Mouse (Mus musculus) hindbrain, postnatal 0 days (tissue): Measurements from ENCODE around the gene Col6a5. TPM values are rescaled to one million over a fixed set of nuclear protein-coding genes. Genes with fewer than 3 reads are reported as not detected.

Experiments used
- ATAC-seq: fragments of 200-750 bp; cut with Nextera tagmentation; 2 replicates; pipeline ENCODE4 v1.8.0; 2017; ENCODE audit warnings: mild to moderate bottlenecking, moderate TSS enrichment, moderate library complexity
- DNase-seq: peaks from one replicate; pipeline ENCODE4 v3.0.0-alpha.2; 2015; ENCODE audit warnings: low spot score
- H3K27ac ChIP-seq: fragments of 300-500 bp; sonication (generic); 2 replicates; pipeline ENCODE4 v1.5.1; 2014; ENCODE audit warnings: mild to moderate bottlenecking
- H3K27me3 ChIP-seq: fragments of 300-500 bp; sonication (generic); 2 replicates; pipeline ENCODE4 v1.6.1; 2014; ENCODE audit warnings: low read length, mixed read lengths; ENCODE audit not compliant: insufficient read depth
- H3K36me3 ChIP-seq: fragments of 300-500 bp; sonication (generic); 2 replicates; pipeline ENCODE4 v1.6.1; 2014; ENCODE audit warnings: low read length, mixed read lengths; ENCODE audit not compliant: insufficient read depth
- H3K4me1 ChIP-seq: fragments of 300-500 bp; sonication (generic); 2 replicates; pipeline ENCODE4 v1.6.1; 2014; ENCODE audit warnings: antibody characterized with exemption, low read length, mixed read lengths; ENCODE audit not compliant: insufficient read depth
- H3K4me2 ChIP-seq: fragments of 300-500 bp; sonication (generic); 2 replicates; pipeline ENCODE4 v1.6.1; 2014; ENCODE audit warnings: low read depth, mild to moderate bottlenecking, low read length, moderate library complexity, mixed read lengths
- H3K4me3 ChIP-seq: fragments of 300-500 bp; sonication (generic); 2 replicates; pipeline ENCODE4 v1.5.1; 2014; ENCODE audit warnings: low read length
- H3K9ac ChIP-seq: fragments of 300-500 bp; sonication (generic); replicated peaks from 2 replicates; pipeline ENCODE4 v1.6.1; 2014; ENCODE audit warnings: mild to moderate bottlenecking, low read length, moderate library complexity, mixed read lengths
- H3K9me3 ChIP-seq: fragments of 300-500 bp; sonication (generic); 2 replicates; pipeline ENCODE4 v1.6.1; 2016; ENCODE audit warnings: low read length, mixed read lengths
- CTCF ChIP-seq: IDR thresholded peaks from 2 replicates; pipeline ENCODE4 v1.5.1; 2016; ENCODE audit warnings: antibody characterized with exemption, control low read depth, low read depth
- WGBS: fragments of 180-500 bp; shearing (Covaris S2); extraction: QIAGEN DNeasy Blood & Tissue Kit; methylation state at CpG from one replicate; pipeline ENCODE4 v1.1.7; 2014; 5-methylcytosine and 5-hydroxymethylcytosine counted together
- polyA plus RNA-seq: library from polyadenylated mRNA; unstranded; fragments of >200 nt; fragmentation: Nextera tagmentation; extraction: Ambion mirVana; gene quantifications from 2 replicates; pipeline ENCODE4 v1.2.1, GENCODE M21; 2015
- total RNA-seq: library from RNA; depleted of rRNA; stranded (reverse); fragments of >200 nt; gene quantifications from 2 replicates; pipeline ENCODE4 v1.2.3, GENCODE M21; 2014

Gene Col6a5
- total and polyA plus RNA-seq, 2 experiments from 2014 or later: 0.13 to 1.5 TPM

- no peak overlapping the region for H3K9ac ChIP-seq
- no peak for TF ChIP-seq CTCF
- H3K36me3 ChIP-seq: no peaks in the 10 kb centered on the region
- DNase-seq (no peak), ATAC-seq (no peak)
- H3K4me3 ChIP-seq: no peak overlapping the region
- H3K9me3 ChIP-seq: no peaks in the 10 kb centered on the region
- peaks cover 7% of the 10 kb centered on the region; the same call in 1 of the 2 replicates for H3K4me1 ChIP-seq
- H3K4me2 ChIP-seq: no peak overlapping the region
- H3K27me3 ChIP-seq: no peaks in the 10 kb centered on the region
- 84% methylated on average over 2 of the region's 2 CpGs for WGBS
- H3K27ac ChIP-seq: no peak overlapping the region
Observed at GRCm38 (mm10) chr9:105923659-105924058, 36.8 kb downstream of the Col6a5 start.

- Histone ChIP-seq H3K4me3 (no peak overlapping the region), H3K9me3 (no peaks in the 10 kb centered on the region), H3K27me3 (no peaks in the 10 kb centered on the region), H3K4me2 (no peak overlapping the region), H3K9ac (no peak overlapping the region), H3K4me1 (no peaks in the 10 kb centered on the region), H3K27ac (no peak overlapping the region), H3K36me3 (no peaks in the 10 kb centered on the region)
- DNase-seq (no peak), ATAC-seq (no peak)
- no peak for TF ChIP-seq CTCF
- 42% methylated on average over 4 of the region's 4 CpGs for WGBS
Observed at GRCm38 (mm10) chr9:105915186-105915585, 45.3 kb downstream of the Col6a5 start.

GRCm38 (mm10) chr9:105910166-105910565 is 50.3 kb downstream of the Col6a5 start:
- ATAC-seq (no peak), DNase-seq (no peak)
- Histone ChIP-seq H3K36me3 (no peaks in the 10 kb centered on the region), H3K4me1 (no peaks in the 10 kb centered on the region), H3K9me3 (no peaks in the 10 kb centered on the region), H3K27me3 (no peaks in the 10 kb centered on the region), H3K4me2 (no peak overlapping the region), H3K27ac (no peak overlapping the region), H3K4me3 (no peak overlapping the region), H3K9ac (no peak overlapping the region)
- 82% methylated on average over 2 of the region's 2 CpGs for WGBS
- no peak for TF ChIP-seq CTCF

GRCm38 (mm10) chr9:105909352-105909751 is 51.1 kb downstream of the Col6a5 start:
- Histone ChIP-seq H3K9ac (no peak overlapping the region), H3K36me3 (no peaks in the 10 kb centered on the region), H3K27ac (no peak overlapping the region), H3K4me2 (no peak overlapping the region), H3K9me3 (no peaks in the 10 kb centered on the region), H3K27me3 (no peaks in the 10 kb centered on the region), H3K4me1 (no peaks in the 10 kb centered on the region), H3K4me3 (no peak overlapping the region)
- DNase-seq (no peak), ATAC-seq (no peak)
- 90% methylated on average over 2 of the region's 2 CpGs for WGBS
- no peak for TF ChIP-seq CTCF

GRCm38 (mm10) chr9:105907411-105907810 is 53.0 kb downstream of the Col6a5 start:
- Histone ChIP-seq H3K36me3 (no peaks in the 10 kb centered on the region), H3K4me1 (no peaks in the 10 kb centered on the region), H3K27ac (no peak overlapping the region), H3K27me3 (no peaks in the 10 kb centered on the region), H3K4me2 (no peak overlapping the region), H3K9ac (no peak overlapping the region), H3K9me3 (no peaks in the 10 kb centered on the region), H3K4me3 (no peak overlapping the region)
- 89% methylated on average over 6 of the region's 6 CpGs for WGBS
- no peak for ATAC-seq
- DNase-seq: no peak
- TF ChIP-seq CTCF: no peak

GRCm38 (mm10) chr9:105887521-105887920 is 72.9 kb downstream of the Col6a5 start:
- 29% methylated on average over 2 of the region's 2 CpGs for WGBS
- no peak for TF ChIP-seq CTCF

GRCm38 (mm10) chr9:105884656-105885430 is 75.6 kb downstream of the Col6a5 start:
- ATAC-seq (no peak), DNase-seq (no peak)
- Histone ChIP-seq H3K27ac (no peak overlapping the region), H3K4me3 (no peak overlapping the region), H3K36me3 (no peaks in the 10 kb centered on the region), H3K4me1 (no peaks in the 10 kb centered on the region), H3K9me3 (no peaks in the 10 kb centered on the region), H3K9ac (no peak overlapping the region), H3K4me2 (no peak overlapping the region), H3K27me3 (no peaks in the 10 kb centered on the region)
- 73% methylated on average over 17 of the region's 17 CpGs for WGBS
- TF ChIP-seq CTCF: no peak

More at GRCm38 (mm10) chr9:105887521-105887920, 72.9 kb downstream of the Col6a5 start:
- Histone ChIP-seq H3K27me3 (no peaks in the 10 kb centered on the region), H3K9ac (no peak overlapping the region), H3K36me3 (no peaks in the 10 kb centered on the region), H3K9me3 (no peaks in the 10 kb centered on the region), H3K4me3 (no peak overlapping the region), H3K27ac (no peak overlapping the region), H3K4me2 (no peak overlapping the region), H3K4me1 (no peaks in the 10 kb centered on the region)
- DNase-seq (no peak), ATAC-seq (no peak)
